Mouse (Mus musculus): Measurements from ENCODE around the gene Insr. TPM values are rescaled to one million over a fixed set of nuclear protein-coding genes. Genes with fewer than 3 reads are reported as not detected.
A peak's percentile ranks its signal among the peaks of the same experiment; 100 is the strongest.

Gene Insr
- total and polyA plus RNA-seq, 3 experiments: 2.1 to 4.6 (median 3.0) TPM

GRCm38 (mm10) chr8:3279721-3280077 lies 282 bp upstream of the Insr start:
- H3K27ac ChIP-seq (ENCODE audit: insufficient read depth, low read depth): no peak overlapping the region
- no peak for TF ChIP-seq MXI1 (IDR thresholded peaks at IDR 0.05; ENCODE audit: low read depth, low read length)
- TF ChIP-seq RAD21 (IDR thresholded peaks at IDR 0.05; ENCODE audit: low read depth, low read length): no peak
- TF ChIP-seq SIN3A (IDR thresholded peaks at IDR 0.05; ENCODE audit: low read length): no peak
- no peak for TF ChIP-seq USF1 (IDR thresholded peaks at IDR 0.05; ENCODE audit: low read depth, low read length)
- no peak for TF ChIP-seq RCOR1 (conservative IDR thresholded peaks at IDR 0.05; ENCODE audit: low read depth, low read length)
- TF ChIP-seq ZNF384 (IDR thresholded peaks at IDR 0.05; ENCODE audit: low read depth, low read length): no peak
- TF ChIP-seq MYC (IDR thresholded peaks at IDR 0.05; ENCODE audit: low read depth, low read length): no peak
- TF ChIP-seq POLR2A (IDR thresholded peaks at IDR 0.05; ENCODE audit: low read depth, low read length): no peak
- no peak for TF ChIP-seq ZC3H11A (IDR thresholded peaks at IDR 0.05; ENCODE audit: low read depth, low read length)
- TF ChIP-seq KAT2A (IDR thresholded peaks at IDR 0.05; ENCODE audit: insufficient replicate concordance, low read length): no peak
- TF ChIP-seq BHLHE40 (IDR thresholded peaks at IDR 0.05; ENCODE audit: low read depth, low read length): no peak
- no peak for TF ChIP-seq EP300 (IDR thresholded peaks at IDR 0.05; ENCODE audit: low read length)
- TF ChIP-seq ZKSCAN1 (IDR thresholded peaks at IDR 0.05; ENCODE audit: borderline replicate concordance, low read depth, low read length): no peak
- H3K4me2 ChIP-seq (ENCODE audit: insufficient read depth, low read depth, poor library complexity, severe bottlenecking): no peak overlapping the region
- peak overlapping the region in 2 of 3 experiments; percentile 30 to 94 for H3K4me3 ChIP-seq (replicated peaks in 1 of 3; ENCODE audit: low read depth in 2 of 3, low read length in 2 of 3, poor library complexity in 1 of 3)
- dilution Hi-C loops (cut with MboI; ENCODE audit: extremely low pct_ligation_motif_present, extremely low pct_unique_long_range_greater_than_20kb, low sequenced_read_pairs): no loop called here
- no peaks in the 10 kb centered on the region for H3K27me3 ChIP-seq (replicated peaks)
- no peak overlapping the region for H3K9ac ChIP-seq (ENCODE audit: insufficient read depth, low read depth)
- H3K79me2 ChIP-seq (replicated peaks; ENCODE audit: control insufficient read depth, extremely low read depth, insufficient read depth, poor library complexity, severe bottlenecking): no peaks in the 10 kb centered on the region
- no peaks in the 10 kb centered on the region for H3K9me3 ChIP-seq (replicated peaks; ENCODE audit: low read length)
- peaks cover 0 to 20% of the 10 kb centered on the region in 2 experiments for H3K36me3 ChIP-seq (replicated peaks in 1 of 2; ENCODE audit: control insufficient read depth in 1 of 2, insufficient read depth in 1 of 2, low read length in 1 of 2)
- in situ Hi-C loops (cut with MboI; ENCODE audit: low pct_ligation_motif_present, low pct_unique_long_range_greater_than_20kb, low sequenced_read_pairs): no loop called here
- peaks cover 0 to 21% of the 10 kb centered on the region in 2 experiments; a peak in 2 of 4 replicates for H3K4me1 ChIP-seq (ENCODE audit: control insufficient read depth in 1 of 2, insufficient read depth in 2 of 2)
- DNase-seq (ENCODE audit: extremely low read depth): no peak

- no peak overlapping the region for H3K4me2 ChIP-seq (ENCODE audit: insufficient read depth, low read depth, poor library complexity, severe bottlenecking)
- H3K9ac ChIP-seq (ENCODE audit: insufficient read depth, low read depth): no peak overlapping the region
- H3K9me3 ChIP-seq (replicated peaks; ENCODE audit: low read length): no peaks in the 10 kb centered on the region
- in situ Hi-C loops (cut with MboI; ENCODE audit: low pct_ligation_motif_present, low pct_unique_long_range_greater_than_20kb, low sequenced_read_pairs): no loop called here
- H3K79me2 ChIP-seq (replicated peaks; ENCODE audit: control insufficient read depth, extremely low read depth, insufficient read depth, poor library complexity, severe bottlenecking): no peaks in the 10 kb centered on the region
- DNase-seq (ENCODE audit: extremely low read depth): peak; percentile 16
- peak overlapping the region; percentile 61 to 94 (median 66) for H3K4me3 ChIP-seq (replicated peaks in 1 of 3; ENCODE audit: low read depth in 2 of 3, low read length in 2 of 3, poor library complexity in 1 of 3)
- H3K27me3 ChIP-seq (replicated peaks): no peaks in the 10 kb centered on the region
- dilution Hi-C loops (cut with MboI; ENCODE audit: extremely low pct_ligation_motif_present, extremely low pct_unique_long_range_greater_than_20kb, low sequenced_read_pairs): no loop called here
- no peak overlapping the region for H3K27ac ChIP-seq (ENCODE audit: insufficient read depth, low read depth)
- TF ChIP-seq JUN (IDR thresholded peaks at IDR 0.05; ENCODE audit: insufficient read depth, low read depth, low read length): no peak
- no peak for TF ChIP-seq ZC3H11A (IDR thresholded peaks at IDR 0.05; ENCODE audit: low read depth, low read length)
- no peak for TF ChIP-seq SIN3A (IDR thresholded peaks at IDR 0.05; ENCODE audit: low read length)
- TF ChIP-seq E2F4 (IDR thresholded peaks at IDR 0.05; ENCODE audit: insufficient replicate concordance, low read depth, low read length): no peak
- no peak for TF ChIP-seq CTCF (conservative IDR thresholded peaks at IDR 0.05 in 1 of 2, IDR thresholded peaks at IDR 0.05 in 1 of 2; ENCODE audit: low read depth in 2 of 2, low read length in 2 of 2)
- TF ChIP-seq SMC3 (IDR thresholded peaks at IDR 0.05; ENCODE audit: low read depth, low read length): no peak
- H3K4me1 ChIP-seq (ENCODE audit: control insufficient read depth in 1 of 2, insufficient read depth in 2 of 2): peaks cover 0 to 21% of the 10 kb centered on the region in 2 experiments; a peak in 2 of 4 replicates
- peaks cover 0 to 31% of the 10 kb centered on the region in 2 experiments for H3K36me3 ChIP-seq (replicated peaks in 1 of 2; ENCODE audit: control insufficient read depth in 1 of 2, insufficient read depth in 1 of 2, low read length in 1 of 2)
Observed at GRCm38 (mm10) chr8:3278181-3278820, 1.1 kb downstream of the Insr start.

All from CH12.LX (cell line).